Mouse (Mus musculus) embryonic facial prominence, embryonic 11.5 days (tissue): Measurements from ENCODE around the gene Fem1a. TPM values are rescaled to one million over a fixed set of nuclear protein-coding genes. Genes with fewer than 3 reads are reported as not detected.

ENCODE experiments used
- ATAC-seq: fragments of 200-750 bp; cut with Nextera tagmentation; replicated peaks from 2 replicates; pipeline ENCODE4 v1.8.0; 2017; ENCODE audit warnings: low read depth; ENCODE audit not compliant: insufficient number of reproducible peaks, low FRiP score, low TSS enrichment
- DNase-seq: peaks from one replicate; pipeline ENCODE4 v3.0.0-alpha.2; 2015; ENCODE audit warnings: low spot score
- H3K27ac ChIP-seq: fragments of 300-500 bp; sonication (generic); replicated peaks from 2 replicates; pipeline ENCODE4 v1.5.1; 2014; ENCODE audit warnings: mild to moderate bottlenecking, low read depth, low read length, control low read depth
- H3K27me3 ChIP-seq: fragments of 300-500 bp; sonication (generic); 2 replicates; pipeline ENCODE4 v1.6.1; 2014; ENCODE audit warnings: mild to moderate bottlenecking, low read length, moderate library complexity, mixed read lengths; ENCODE audit not compliant: control insufficient read depth, insufficient read depth
- H3K36me3 ChIP-seq: fragments of 300-500 bp; sonication (generic); replicated peaks from 2 replicates; pipeline ENCODE4 v1.6.1; 2014; ENCODE audit warnings: low read depth, mild to moderate bottlenecking, low read length, moderate library complexity, mixed read lengths; ENCODE audit not compliant: control insufficient read depth, insufficient read depth
- H3K4me1 ChIP-seq: fragments of 300-500 bp; sonication (generic); 2 replicates; pipeline ENCODE4 v1.6.1; 2014; ENCODE audit warnings: low read length, mixed read lengths; ENCODE audit not compliant: control insufficient read depth, insufficient read depth
- H3K4me2 ChIP-seq: fragments of 300-500 bp; sonication (generic); 2 replicates; pipeline ENCODE4 v1.6.1; 2014; ENCODE audit warnings: low read depth, mild to moderate bottlenecking, control low read depth, low read length, moderate library complexity
- H3K4me3 ChIP-seq: fragments of 300-500 bp; sonication (generic); 2 replicates; pipeline ENCODE4 v1.5.1; 2014; ENCODE audit warnings: low read depth, low read length, control low read depth
- H3K9ac ChIP-seq: fragments of 300-500 bp; sonication (generic); replicated peaks from 2 replicates; pipeline ENCODE4 v1.6.1; 2014; ENCODE audit warnings: mild to moderate bottlenecking, control low read depth, low read length
- H3K9me3 ChIP-seq: fragments of 300-500 bp; sonication (generic); replicated peaks from 2 replicates; pipeline ENCODE4 v1.6.1; 2016; ENCODE audit warnings: mild to moderate bottlenecking, low read length, inconsistent platforms, mixed read lengths; ENCODE audit not compliant: control insufficient read depth
- WGBS: fragments of 180-500 bp; shearing (Covaris S2); extraction: QIAGEN DNeasy Blood & Tissue Kit; methylation state at CpG from one replicate; pipeline ENCODE4 v1.1.7; 2014; 5-methylcytosine and 5-hydroxymethylcytosine counted together
- polyA plus RNA-seq: library from polyadenylated mRNA; unstranded; fragments of >200 nt; fragmentation: Nextera tagmentation; extraction: Ambion mirVana; gene quantifications from 2 replicates; pipeline ENCODE4 v1.2.1, GENCODE M21; 2014

The Fem1a gene
- polyA plus RNA-seq, 1 experiment from 2014 or later = 10.1 TPM

DNA sequence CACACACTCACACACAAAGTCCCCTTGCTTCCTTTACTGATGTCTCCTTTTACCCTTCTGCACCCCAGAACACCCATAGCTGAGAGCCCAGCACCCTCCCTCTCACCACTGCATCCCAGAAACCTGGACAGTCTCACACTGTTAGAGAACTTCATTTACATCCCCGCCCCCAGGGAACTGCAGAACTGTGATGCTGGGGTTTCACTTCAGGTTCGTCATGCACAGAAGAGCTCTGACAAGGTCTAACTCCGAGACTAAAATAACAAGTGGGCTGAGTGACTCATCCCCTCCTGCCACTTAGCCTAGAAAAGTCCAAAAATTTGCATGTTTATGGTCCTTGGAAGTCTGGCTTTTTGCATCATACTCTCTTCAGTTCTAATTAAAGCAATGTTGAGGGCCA lies 9.7 kb downstream of the Fem1a start:
- Histone ChIP-seq H3K9ac (no peak overlapping the region), H3K4me2 (no peak overlapping the region), H3K36me3 (no peaks in the 10 kb centered on the region; the same call in 1 of the 2 replicates), H3K4me3 (no peak overlapping the region), H3K27me3 (no peaks in the 10 kb centered on the region), H3K4me1 (no peaks in the 10 kb centered on the region), H3K27ac (no peak overlapping the region), H3K9me3 (no peaks in the 10 kb centered on the region)
- 69% methylated on average over 3 of the region's 3 CpGs for WGBS
- ATAC-seq (no peak), DNase-seq (no peak)

DNA sequence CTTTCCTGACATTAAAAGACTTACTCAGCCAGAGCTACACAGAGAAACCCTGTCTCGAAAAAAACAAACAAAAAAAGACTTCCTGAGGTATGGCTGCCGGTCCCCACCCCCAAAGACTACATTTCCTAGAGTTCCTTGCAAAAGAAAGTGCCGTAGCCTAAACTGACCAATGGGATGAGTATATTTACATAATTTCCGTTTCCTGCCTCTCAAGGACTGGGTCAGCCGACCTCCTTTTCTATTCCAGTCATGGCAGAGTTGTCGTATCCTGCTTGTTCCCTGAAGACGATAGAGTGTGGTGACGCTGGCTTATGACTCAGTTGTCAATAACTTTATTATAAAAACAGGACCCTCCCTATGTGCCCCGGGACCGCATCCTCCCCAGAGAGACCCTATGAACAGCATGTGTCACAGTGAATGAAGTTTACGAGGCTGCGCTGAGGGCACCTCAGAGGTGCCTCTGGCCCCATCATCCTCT lies 12.6 kb downstream of the Fem1a start:
- Histone ChIP-seq H3K27ac (no peak overlapping the region), H3K9ac (peak overlapping the region; percentile 45), H3K4me2 (peak overlapping the region; percentile 34), H3K27me3 (no peaks in the 10 kb centered on the region), H3K36me3 (no peaks in the 10 kb centered on the region; the same call in 1 of the 2 replicates), H3K4me3 (peak overlapping the region; percentile 15), H3K4me1 (no peaks in the 10 kb centered on the region), H3K9me3 (no peaks in the 10 kb centered on the region)
- 23% methylated on average over 12 of the region's 12 CpGs for WGBS
- ATAC-seq (peak; percentile 78), DNase-seq (peak; percentile 88)

DNA sequence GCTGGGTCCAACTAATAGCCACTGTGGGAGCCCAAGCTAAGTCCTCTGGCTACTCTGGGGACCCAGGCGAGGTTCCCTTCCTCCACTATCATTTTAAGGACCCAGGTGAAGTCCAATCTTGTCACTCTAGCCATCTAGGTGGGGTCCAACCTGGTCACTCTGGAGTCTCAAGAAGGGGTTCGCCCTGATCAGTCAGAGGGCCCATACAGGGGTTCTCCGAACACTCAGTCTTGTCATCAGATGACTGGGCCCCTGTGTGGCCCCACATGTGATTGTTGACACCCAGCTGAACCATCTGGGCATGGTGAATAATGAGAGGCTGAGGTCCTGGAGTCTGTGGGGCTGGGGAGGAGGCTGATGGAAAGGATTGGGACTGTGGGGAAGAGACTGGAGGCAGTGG lies 13.1 kb downstream of the Fem1a start:
- no peak for DNase-seq
- peak overlapping the region; percentile 45 for H3K9ac ChIP-seq
- H3K4me2 ChIP-seq = peak overlapping the region; percentile 34
- H3K4me1 ChIP-seq = no peaks in the 10 kb centered on the region
- 72% methylated on average over 3 of the region's 3 CpGs for WGBS
- no peak for ATAC-seq
- peak overlapping the region; percentile 15; the same call in 1 of the 2 replicates for H3K4me3 ChIP-seq
- no peaks in the 10 kb centered on the region for H3K9me3 ChIP-seq
- H3K36me3 ChIP-seq = no peaks in the 10 kb centered on the region; the same call in 1 of the 2 replicates
- no peaks in the 10 kb centered on the region for H3K27me3 ChIP-seq
- 0 out of 2 replicates have a peak overlapping the region, but pooled peaks have one; percentile 6 for H3K27ac ChIP-seq

DNA sequence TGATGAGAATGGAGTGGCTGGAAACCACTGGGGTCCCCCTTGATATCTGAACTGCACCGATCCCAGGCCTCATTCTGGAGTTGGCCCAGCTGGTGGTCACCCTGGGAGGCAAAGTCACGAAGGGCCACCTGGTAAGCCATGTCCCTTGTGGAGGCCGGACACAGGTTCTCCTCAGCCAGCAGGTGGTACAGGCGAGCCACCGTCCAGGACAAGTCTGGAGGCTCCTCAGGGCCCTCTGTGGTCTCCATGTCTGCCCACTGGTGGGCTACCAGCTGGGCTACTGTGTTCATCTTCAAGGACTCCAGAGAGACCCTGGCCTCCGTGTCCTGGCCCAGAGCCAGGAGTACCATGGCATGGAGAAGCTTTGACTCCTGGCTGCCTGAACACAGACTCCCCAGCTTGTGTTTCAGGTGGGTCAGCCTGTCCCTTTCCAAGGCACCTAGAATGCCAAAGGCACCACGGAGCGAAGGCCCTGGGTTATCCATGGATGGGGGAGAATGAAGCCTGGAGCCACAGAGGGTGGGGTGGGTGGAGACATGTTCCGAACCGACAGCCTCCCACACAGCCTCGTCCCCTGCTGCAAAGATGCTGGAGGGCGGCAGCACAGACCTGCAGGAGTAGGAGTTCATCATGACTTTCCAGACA lies 15.1 kb downstream of the Fem1a start:
- no peaks in the 10 kb centered on the region for H3K9me3 ChIP-seq
- no peak overlapping the region for H3K27ac ChIP-seq
- no peak overlapping the region for H3K4me2 ChIP-seq
- H3K36me3 ChIP-seq = no peaks in the 10 kb centered on the region; the same call in 1 of the 2 replicates
- DNase-seq (no peak), ATAC-seq (no peak)
- H3K27me3 ChIP-seq = no peaks in the 10 kb centered on the region
- no peaks in the 10 kb centered on the region; the same call in 1 of the 2 replicates for H3K4me1 ChIP-seq
- no peak overlapping the region for H3K4me3 ChIP-seq
- WGBS = 80% methylated on average over 12 of the region's 12 CpGs
- no peak overlapping the region for H3K9ac ChIP-seq

DNA sequence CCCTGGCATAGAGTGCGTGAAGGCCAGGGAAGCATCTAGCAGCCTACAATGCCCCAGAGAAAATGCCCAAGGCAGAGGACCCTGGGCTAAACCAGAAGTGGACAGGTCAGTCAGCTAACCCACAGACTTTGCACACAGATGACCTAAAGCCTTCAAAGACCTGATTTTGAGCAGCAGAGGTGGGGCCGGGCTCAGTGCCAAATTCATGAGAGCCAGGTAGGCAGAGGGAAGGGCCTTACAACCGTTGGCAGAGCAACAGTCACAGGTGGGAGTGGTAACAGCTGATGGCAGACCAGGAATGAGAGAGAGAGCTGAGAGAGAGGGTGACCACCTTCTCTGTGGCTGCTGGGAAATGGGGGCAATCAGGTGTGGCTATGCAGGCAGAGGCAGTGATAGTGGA lies 16.0 kb downstream of the Fem1a start:
- DNase-seq (no peak), ATAC-seq (no peak)
- H3K36me3 ChIP-seq = no peaks in the 10 kb centered on the region; the same call in 1 of the 2 replicates
- no peak overlapping the region for H3K9ac ChIP-seq
- no peaks in the 10 kb centered on the region for H3K9me3 ChIP-seq
- no peaks in the 10 kb centered on the region; the same call in 1 of the 2 replicates for H3K4me1 ChIP-seq
- H3K27ac ChIP-seq = no peak overlapping the region
- H3K4me2 ChIP-seq = no peak overlapping the region
- H3K4me3 ChIP-seq = no peak overlapping the region
- 87% methylated on average over 3 of the region's 3 CpGs for WGBS
- no peaks in the 10 kb centered on the region for H3K27me3 ChIP-seq

DNA sequence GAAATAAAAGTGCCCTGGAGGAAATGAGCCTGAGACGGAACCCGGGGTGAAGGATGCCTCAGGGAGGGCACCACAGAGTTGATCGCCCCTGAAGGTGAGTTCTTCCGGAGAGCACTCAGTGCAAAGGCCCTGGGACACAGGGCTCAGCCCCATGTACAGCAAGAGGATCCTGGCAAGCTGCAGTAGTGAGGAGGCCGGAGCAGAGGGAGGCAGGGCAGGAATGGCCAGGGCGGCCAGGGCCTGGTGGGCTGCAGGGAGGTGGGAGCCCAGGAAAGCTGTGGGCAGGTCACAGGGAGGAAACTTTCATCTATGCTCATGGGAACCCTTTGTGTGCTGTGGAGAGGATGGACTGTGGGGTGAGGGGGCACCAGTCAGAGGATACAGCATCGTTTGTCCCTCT lies 16.9 kb downstream of the Fem1a start:
- Histone ChIP-seq H3K4me3 (no peak overlapping the region), H3K27ac (no peak overlapping the region), H3K4me2 (no peak overlapping the region), H3K4me1 (no peaks in the 10 kb centered on the region; the same call in 1 of the 2 replicates), H3K36me3 (no peaks in the 10 kb centered on the region; the same call in 1 of the 2 replicates), H3K9me3 (no peaks in the 10 kb centered on the region), H3K27me3 (no peaks in the 10 kb centered on the region), H3K9ac (no peak overlapping the region)
- DNase-seq (no peak), ATAC-seq (no peak)
- 73% methylated on average over 7 of the region's 7 CpGs for WGBS

DNA sequence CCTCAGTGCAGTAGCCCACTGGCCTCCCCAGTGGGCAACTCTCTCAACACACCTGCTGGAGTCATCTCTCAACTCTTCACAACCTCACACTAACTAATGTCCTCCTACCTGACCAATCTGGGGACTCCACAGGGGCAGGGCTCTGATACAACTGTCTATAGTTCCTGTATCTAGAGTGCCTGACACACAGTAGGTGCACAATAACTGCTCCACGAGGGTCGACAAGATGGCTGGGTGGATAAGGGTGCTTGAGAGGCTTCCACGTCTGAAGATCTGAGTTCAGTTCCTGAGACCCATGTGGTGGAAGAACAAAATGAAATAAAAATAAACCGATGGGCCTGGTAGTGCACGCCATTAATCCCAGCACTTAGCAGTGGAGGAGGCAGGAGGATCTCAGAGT lies 17.4 kb downstream of the Fem1a start:
- no peak overlapping the region for H3K9ac ChIP-seq
- ATAC-seq = no peak
- no peaks in the 10 kb centered on the region for H3K27me3 ChIP-seq
- no peak overlapping the region for H3K4me2 ChIP-seq
- H3K4me3 ChIP-seq = no peak overlapping the region
- H3K36me3 ChIP-seq = no peaks in the 10 kb centered on the region; the same call in 1 of the 2 replicates
- 84% methylated on average over 5 of the region's 5 CpGs for WGBS
- no peaks in the 10 kb centered on the region for H3K9me3 ChIP-seq
- H3K27ac ChIP-seq = no peak overlapping the region
- no peak for DNase-seq
- H3K4me1 ChIP-seq = no peaks in the 10 kb centered on the region; the same call in 1 of the 2 replicates

DNA sequence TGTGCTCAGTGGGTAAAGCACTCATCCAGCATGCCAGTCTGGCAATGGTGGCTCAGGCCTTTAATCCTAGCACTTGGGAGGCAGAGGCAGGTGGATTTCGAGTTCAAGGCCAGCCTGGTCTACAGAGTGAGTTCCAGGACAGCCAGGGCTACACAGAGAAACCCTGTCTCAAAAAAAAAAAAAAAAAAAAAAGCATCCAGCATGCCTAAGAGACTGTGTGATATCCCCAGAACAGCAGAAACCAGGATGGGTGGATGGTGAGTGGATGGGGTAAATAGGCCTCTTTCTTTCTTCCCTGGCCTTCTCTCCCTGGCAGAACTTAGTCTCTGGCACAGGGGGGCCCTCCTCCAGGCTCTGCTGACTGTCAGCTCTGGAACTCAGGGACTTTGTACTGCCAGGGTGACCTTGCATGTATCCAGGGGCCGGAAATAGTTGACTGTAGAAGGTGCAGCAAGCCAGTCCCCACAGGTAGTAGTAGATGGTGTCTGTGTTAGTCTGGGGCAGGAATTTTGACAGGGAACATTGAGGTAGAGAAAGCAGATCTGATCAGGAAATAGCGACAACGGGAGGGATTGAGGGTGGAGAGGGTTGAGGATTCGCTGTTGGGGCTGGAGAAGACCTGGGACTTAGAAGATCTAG lies 19.4 kb downstream of the Fem1a start:
- Histone ChIP-seq H3K4me2 (peak overlapping the region; percentile 70), H3K36me3 (no peaks in the 10 kb centered on the region; the same call in none of the 2 replicates), H3K4me1 (no peaks in the 10 kb centered on the region; the same call in 1 of the 2 replicates), H3K9me3 (no peaks in the 10 kb centered on the region), H3K4me3 (peak overlapping the region; percentile 42), H3K9ac (peak overlapping the region; percentile 64), H3K27me3 (no peaks in the 10 kb centered on the region), H3K27ac (no peak overlapping the region; the same call in 1 of the 2 replicates)
- 29% methylated on average over 5 of the region's 5 CpGs for WGBS
- ATAC-seq (no peak), DNase-seq (no peak)
